In the genomic region with DNA sequence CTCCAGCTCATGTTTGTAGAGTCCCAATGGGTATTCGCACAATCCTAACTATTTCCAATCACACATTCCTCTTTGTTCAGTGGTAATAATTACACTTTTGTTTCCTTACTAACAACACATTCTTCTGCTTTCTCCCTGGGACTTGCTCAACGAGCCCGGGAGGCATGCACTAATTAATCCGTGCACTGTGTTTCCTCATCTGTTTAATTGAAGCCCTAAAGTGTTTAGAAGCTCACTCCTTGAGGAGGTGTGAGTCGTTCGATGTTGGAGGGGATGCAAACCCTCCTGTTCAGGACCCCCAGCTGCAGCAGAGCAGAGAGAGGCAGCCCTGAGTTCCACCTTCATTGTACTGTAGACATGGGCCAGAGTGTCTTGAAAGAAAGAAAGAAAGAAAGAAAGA, we compare ENCODE assay signal across 26 mouse cellular contexts.
A peak's percentile ranks its signal among the peaks of the same experiment; 100 is the strongest.
DNase-seq lines count a peak whose midpoint lies in the region; ATAC-seq lines count a peak whose summit lies in the region.
"Had no signal": no experiment of that assay in that cellular context is flagged by ENCODE, and none has a peak within 500 bp of the region (broad histone marks: within the 10 kb centered on the region; RNA-seq: fewer than 3 reads in every experiment).

No protein-coding gene starts in this region.

- WGBS in embryonic facial prominence, embryonic 13.5 days, result 12% methylated on average over 6 of the region's 6 CpGs
- WGBS in embryonic facial prominence, embryonic 10.5 days, result 20% methylated on average over 6 of the region's 6 CpGs
- WGBS in heart, embryonic 12.5 days, result 58% methylated on average over 6 of the region's 6 CpGs
- WGBS in hindbrain, embryonic 11.5 days, result 75% methylated on average over 6 of the region's 6 CpGs
- WGBS in hindbrain, embryonic 10.5 days, result 58% methylated on average over 6 of the region's 6 CpGs
- 34% methylated on average over 6 of the region's 6 CpGs for WGBS in limb, embryonic 11.5 days

- DNase-seq in embryonic facial prominence, embryonic 10.5 days (ENCODE audit: low spot score), result no peak
- no peak for DNase-seq in heart, adult 8-10 months (ENCODE audit: low spot score)
- DNase-seq in hindbrain, embryonic 11.5 days (ENCODE audit: low spot score), result no peak
- DNase-seq in hindbrain, embryonic 10.5 days (ENCODE audit: low spot score), result no peak
- DNase-seq in limb, embryonic 11.5 days (ENCODE audit: low spot score), result peak; percentile 28
- DNase-seq: adrenal gland, postnatal 25 days; cerebellum, adult 9-10 months; gastrocnemius, postnatal 10 days; kidney, adult 2 months; layer of hippocampus, adult 9-11 months; liver; lung, postnatal 36 days; right cerebral cortex, adult 18-20 months; right cerebral cortex, postnatal 4 days; thymus, postnatal 14 days had no signal

- no peaks in the 10 kb centered on the region for H3K9me3 ChIP-seq in embryonic facial prominence, embryonic 13.5 days
- H3K9me3 ChIP-seq in embryonic facial prominence, embryonic 10.5 days, result no peaks in the 10 kb centered on the region
- H3K9me3 ChIP-seq in heart, embryonic 12.5 days (replicated peaks), result no peaks in the 10 kb centered on the region
- no peaks in the 10 kb centered on the region for H3K9me3 ChIP-seq in hindbrain, embryonic 11.5 days (ENCODE audit: control insufficient read depth, low read length)
- no peaks in the 10 kb centered on the region for H3K9me3 ChIP-seq in hindbrain, embryonic 10.5 days
- no peaks in the 10 kb centered on the region for H3K9me3 ChIP-seq in limb, embryonic 11.5 days (ENCODE audit: control insufficient read depth, low read length)
- H3K9me3 ChIP-seq: hindbrain, embryonic 15.5 days; liver, embryonic 15.5 days; lung, embryonic 15.5 days; midbrain, embryonic 15.5 days; neural tube, embryonic 12.5 days had no signal

- H3K4me3 ChIP-seq in embryonic facial prominence, embryonic 13.5 days, result no peak overlapping the region
- no peak overlapping the region for H3K4me3 ChIP-seq in embryonic facial prominence, embryonic 10.5 days
- no peak overlapping the region for H3K4me3 ChIP-seq in heart, embryonic 12.5 days
- no peak overlapping the region for H3K4me3 ChIP-seq in hindbrain, embryonic 11.5 days (ENCODE audit: low read depth, low read length)
- H3K4me3 ChIP-seq in hindbrain, embryonic 10.5 days, result no peak overlapping the region
- no peak overlapping the region for H3K4me3 ChIP-seq in limb, embryonic 11.5 days (ENCODE audit: low read depth, low read length)
- H3K4me3 ChIP-seq: erythroblast, embryonic 14.5 days; hindbrain, embryonic 15.5 days; liver, embryonic 15.5 days; lung, embryonic 15.5 days; megakaryocyte, embryonic 14.5 days; midbrain, embryonic 15.5 days; neural tube, embryonic 12.5 days had no signal

- no peak overlapping the region; the same call in 1 of the 2 replicates for H3K4me2 ChIP-seq in embryonic facial prominence, embryonic 13.5 days
- peak overlapping the region; percentile 51 for H3K4me2 ChIP-seq in heart, embryonic 12.5 days
- H3K4me2 ChIP-seq in hindbrain, embryonic 11.5 days (replicated peaks; ENCODE audit: low read depth, low read length), result no peak overlapping the region
- H3K4me2 ChIP-seq in limb, embryonic 11.5 days (ENCODE audit: low read depth, severe bottlenecking), result no peak overlapping the region
- H3K4me2 ChIP-seq: hindbrain, embryonic 15.5 days; liver, embryonic 15.5 days; lung, embryonic 15.5 days; midbrain, embryonic 15.5 days; neural tube, embryonic 12.5 days had no signal

- H3K27ac ChIP-seq in embryonic facial prominence, embryonic 13.5 days, result peak overlapping the region; percentile 39; the same call in 1 of the 2 replicates
- H3K27ac ChIP-seq in embryonic facial prominence, embryonic 10.5 days (replicated peaks), result no peak overlapping the region
- H3K27ac ChIP-seq in heart, embryonic 12.5 days (ENCODE audit: poor library complexity, severe bottlenecking), result peak overlapping the region; percentile 42
- H3K27ac ChIP-seq in hindbrain, embryonic 11.5 days (ENCODE audit: low read depth, low read length), result no peak overlapping the region
- H3K27ac ChIP-seq in hindbrain, embryonic 10.5 days, result no peak overlapping the region
- H3K27ac ChIP-seq in limb, embryonic 11.5 days (replicated peaks; ENCODE audit: low read depth, low read length), result no peak overlapping the region
- H3K27ac ChIP-seq: kidney, postnatal 0 days; liver, embryonic 15.5 days; lung, embryonic 15.5 days; midbrain, embryonic 15.5 days; neural tube, embryonic 12.5 days had no signal

- no peaks in the 10 kb centered on the region for H3K36me3 ChIP-seq in embryonic facial prominence, embryonic 13.5 days
- H3K36me3 ChIP-seq in embryonic facial prominence, embryonic 10.5 days (replicated peaks), result no peaks in the 10 kb centered on the region
- no peaks in the 10 kb centered on the region for H3K36me3 ChIP-seq in heart, embryonic 12.5 days
- H3K36me3 ChIP-seq in hindbrain, embryonic 11.5 days (ENCODE audit: control insufficient read depth, insufficient read depth, low read length), result no peaks in the 10 kb centered on the region
- no peaks in the 10 kb centered on the region for H3K36me3 ChIP-seq in hindbrain, embryonic 10.5 days
- H3K36me3 ChIP-seq in limb, embryonic 11.5 days (ENCODE audit: control insufficient read depth, insufficient read depth, low read length), result no peaks in the 10 kb centered on the region
- H3K36me3 ChIP-seq: hindbrain, embryonic 15.5 days; liver, embryonic 15.5 days; lung, embryonic 15.5 days; midbrain, embryonic 15.5 days; neural tube, embryonic 12.5 days had no signal

- no peaks in the 10 kb centered on the region for H3K27me3 ChIP-seq in embryonic facial prominence, embryonic 13.5 days
- H3K27me3 ChIP-seq in embryonic facial prominence, embryonic 10.5 days (replicated peaks; ENCODE audit: low read depth, poor library complexity, severe bottlenecking), result no peaks in the 10 kb centered on the region
- H3K27me3 ChIP-seq in heart, embryonic 12.5 days (replicated peaks), result no peaks in the 10 kb centered on the region
- no peaks in the 10 kb centered on the region for H3K27me3 ChIP-seq in hindbrain, embryonic 11.5 days (ENCODE audit: control insufficient read depth, insufficient read depth, low read length)
- H3K27me3 ChIP-seq in hindbrain, embryonic 10.5 days (ENCODE audit: insufficient read depth, poor library complexity, severe bottlenecking), result peaks cover 16% of the 10 kb centered on the region
- H3K27me3 ChIP-seq in limb, embryonic 11.5 days (ENCODE audit: control insufficient read depth, insufficient read depth, low read length), result no peaks in the 10 kb centered on the region
- H3K27me3 ChIP-seq: hindbrain, embryonic 15.5 days; liver, embryonic 15.5 days; lung, embryonic 15.5 days; megakaryocyte, embryonic 14.5 days; midbrain, embryonic 15.5 days; neural tube, embryonic 12.5 days had no signal

- peaks cover 33% of the 10 kb centered on the region for H3K4me1 ChIP-seq in embryonic facial prominence, embryonic 13.5 days
- peaks cover 18% of the 10 kb centered on the region for H3K4me1 ChIP-seq in embryonic facial prominence, embryonic 10.5 days
- H3K4me1 ChIP-seq in heart, embryonic 12.5 days (replicated peaks), result peaks cover 39% of the 10 kb centered on the region
- 0 out of 2 replicates have a peak, but pooled peaks cover 2% of the 10 kb centered on the region for H3K4me1 ChIP-seq in hindbrain, embryonic 11.5 days (replicated peaks; ENCODE audit: control insufficient read depth, insufficient read depth, low read length)
- H3K4me1 ChIP-seq in hindbrain, embryonic 10.5 days (replicated peaks), result peaks cover 15% of the 10 kb centered on the region
- H3K4me1 ChIP-seq in limb, embryonic 11.5 days (ENCODE audit: control insufficient read depth, insufficient read depth, low read length), result peaks cover 6% of the 10 kb centered on the region; the same call in 1 of the 2 replicates
- H3K4me1 ChIP-seq: liver, embryonic 15.5 days; megakaryocyte, embryonic 14.5 days; neural tube, embryonic 12.5 days had no signal

- H3K9ac ChIP-seq in embryonic facial prominence, embryonic 13.5 days, result no peak overlapping the region
- no peak overlapping the region for H3K9ac ChIP-seq in heart, embryonic 12.5 days
- 0 out of 2 replicates have a peak overlapping the region, but pooled peaks have one; percentile 7 for H3K9ac ChIP-seq in hindbrain, embryonic 11.5 days (ENCODE audit: low read depth, low read length)
- no peak overlapping the region for H3K9ac ChIP-seq in limb, embryonic 11.5 days (ENCODE audit: low read length)
- H3K9ac ChIP-seq: hindbrain, embryonic 15.5 days; liver, embryonic 15.5 days; lung, embryonic 15.5 days; midbrain, embryonic 15.5 days; neural tube, embryonic 12.5 days had no signal

- ATAC-seq in embryonic facial prominence, embryonic 13.5 days (ENCODE audit: insufficient number of reproducible peaks, insufficient read depth, low FRiP score, low TSS enrichment, low read depth), result no peak
- no peak for ATAC-seq in heart, embryonic 12.5 days (ENCODE audit: insufficient number of reproducible peaks, low FRiP score)
- ATAC-seq in hindbrain, embryonic 11.5 days (ENCODE audit: low FRiP score), result no peak
- no peak for ATAC-seq in limb, embryonic 11.5 days (ENCODE audit: insufficient number of reproducible peaks, low FRiP score, low TSS enrichment, low read depth)
- ATAC-seq in CD4-positive, CD25-positive, alpha-beta regulatory T cell, adult 4 months, result no peak
- ATAC-seq: midbrain, embryonic 15.5 days had no signal

Comparison
In these comparisons a context has a peak if more than half of its experiments do, and no peak if none do; other contexts are left out.
1. H3K27ac ChIP-seq: peak in embryonic facial prominence, embryonic 13.5 days (single experiment) and heart, embryonic 12.5 days (single experiment); none in embryonic facial prominence, embryonic 10.5 days (single experiment), hindbrain, embryonic 11.5 days (single experiment), hindbrain, embryonic 10.5 days (single experiment) and limb, embryonic 11.5 days (single experiment).